Mouse (Mus musculus): ENCODE results near the gene Serpina1a. TPM values are rescaled to one million over a fixed set of nuclear protein-coding genes. Genes with fewer than 3 reads are reported as not detected.
"Not testable (repeated sequence)": the region's sequence is repeated elsewhere in the genome, so short reads cannot be mapped to it uniquely, and the experiment has no call there.

The Serpina1a gene
- polyA plus RNA-seq (2012; fragmentation: generic; extraction: Trizol), result not detected
- long read RNA-seq, experiment 1, result 0 reads
- long read RNA-seq, experiment 2, result 0 reads

DNA sequence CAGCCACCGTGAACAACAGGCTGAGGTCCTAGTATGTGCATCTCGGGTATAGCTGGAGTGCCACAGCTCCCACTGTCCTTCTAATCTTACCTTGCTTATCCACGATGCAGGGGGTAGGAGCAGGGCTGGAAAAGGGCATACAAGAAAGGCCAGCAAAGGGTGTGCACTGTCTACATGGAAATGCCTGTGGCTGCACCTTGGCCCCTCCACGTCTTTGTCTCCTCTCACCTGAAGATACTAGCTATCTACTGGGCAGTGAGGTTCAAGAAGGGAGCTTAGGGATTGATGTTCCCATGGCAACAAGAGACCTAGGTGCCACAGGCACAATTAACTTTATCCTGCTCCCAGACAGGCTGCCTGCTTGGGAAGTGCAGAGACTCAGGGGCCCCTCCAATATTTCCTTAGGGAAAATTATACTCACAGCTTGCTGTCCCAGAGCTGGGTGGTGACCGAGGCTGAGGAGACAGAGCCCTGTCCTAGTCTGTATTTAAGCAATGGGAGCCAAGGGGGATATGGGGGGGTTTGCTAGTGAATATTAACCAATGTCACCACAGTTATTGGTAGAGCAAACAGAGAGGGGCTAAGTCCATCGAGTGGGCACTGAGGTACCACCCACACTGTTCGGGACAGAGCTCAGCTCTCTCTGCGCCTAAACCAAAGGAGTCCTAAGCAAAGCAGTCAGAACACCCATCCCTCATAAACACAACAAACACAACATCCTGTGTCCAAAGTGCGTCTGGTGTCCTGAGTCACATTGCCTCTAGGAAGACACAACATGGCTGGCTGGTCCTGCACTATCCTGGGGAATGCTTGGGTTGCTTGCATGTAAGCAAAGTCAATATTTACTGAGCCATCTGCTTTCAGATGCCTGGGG is at the start of gene Serpina1a:
Gene Serpina1a (minus strand): TSS at position 462 of the 874 bp plus-strand sequence.
- not testable (repeated sequence) for H3K4me3 ChIP-seq (ENCODE audit: insufficient read depth, poor library complexity, severe bottlenecking); H3K27me3 ChIP-seq (ENCODE audit: control insufficient read depth, insufficient read depth, insufficient read length); H3K79me2 ChIP-seq (ENCODE audit: control insufficient read depth, insufficient read depth); H3K79me3 ChIP-seq (ENCODE audit: low read depth); H3ac ChIP-seq (ENCODE audit: control insufficient read depth, insufficient read length, low read depth); H3K36me3 ChIP-seq (ENCODE audit: control insufficient read depth, insufficient read depth)

- not testable (repeated sequence) for H3ac ChIP-seq (ENCODE audit: control insufficient read depth, insufficient read length, low read depth); H3K27me3 ChIP-seq (ENCODE audit: control insufficient read depth, insufficient read depth, insufficient read length); H3K79me2 ChIP-seq (ENCODE audit: control insufficient read depth, insufficient read depth); H3K79me3 ChIP-seq (ENCODE audit: low read depth); H3K36me3 ChIP-seq (ENCODE audit: control insufficient read depth, insufficient read depth); H3K4me3 ChIP-seq (ENCODE audit: insufficient read depth, poor library complexity, severe bottlenecking)
Observed at GRCm38 (mm10) chr12:103909181-103909580, 45.8 kb upstream of the Serpina1a start.

DNA sequence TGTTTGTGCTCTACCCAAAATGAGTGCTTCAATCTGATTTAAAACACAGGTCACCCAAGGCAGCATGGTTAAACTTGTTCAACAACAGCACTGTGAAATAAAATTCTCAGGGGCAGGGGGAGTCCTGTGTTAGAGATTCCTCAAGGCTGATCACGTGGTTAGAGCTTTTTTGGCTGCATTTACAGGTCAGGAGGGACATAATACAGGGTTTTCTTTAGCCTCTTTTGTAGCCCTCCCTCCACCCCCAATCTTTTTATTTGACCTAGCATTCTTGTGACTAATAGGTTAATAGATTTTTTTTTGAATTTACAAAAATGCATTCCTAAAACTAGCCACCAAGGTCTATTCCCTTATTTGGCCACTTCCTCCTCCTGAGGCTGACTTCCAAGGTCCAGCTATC is 44.4 kb upstream of the Serpina1a start:
- H3K27me3 ChIP-seq (ENCODE audit: control insufficient read depth, insufficient read depth, insufficient read length); H3ac ChIP-seq (ENCODE audit: control insufficient read depth, insufficient read length, low read depth); H3K4me3 ChIP-seq (ENCODE audit: insufficient read depth, poor library complexity, severe bottlenecking); H3K79me2 ChIP-seq (ENCODE audit: control insufficient read depth, insufficient read depth); H3K79me3 ChIP-seq (ENCODE audit: low read depth); H3K36me3 ChIP-seq (ENCODE audit: control insufficient read depth, insufficient read depth): not testable (repeated sequence)

GRCm38 (mm10) chr12:103904837-103905340 is 41.5 kb upstream of the Serpina1a start, which contains the start of gene Serpina1c:
Serpina1c (minus strand) TSS chr12:103904887.
- H3K27me3 ChIP-seq (ENCODE audit: control insufficient read depth, insufficient read depth, insufficient read length); H3K79me2 ChIP-seq (ENCODE audit: control insufficient read depth, insufficient read depth); H3K4me3 ChIP-seq (ENCODE audit: insufficient read depth, poor library complexity, severe bottlenecking); H3ac ChIP-seq (ENCODE audit: control insufficient read depth, insufficient read length, low read depth); H3K36me3 ChIP-seq (ENCODE audit: control insufficient read depth, insufficient read depth); H3K79me3 ChIP-seq (ENCODE audit: low read depth): not testable (repeated sequence)

GRCm38 (mm10) chr12:103901929-103902328 is 38.6 kb upstream of the Serpina1a start:
- not testable (repeated sequence) for H3K79me3 ChIP-seq (ENCODE audit: low read depth); H3ac ChIP-seq (ENCODE audit: control insufficient read depth, insufficient read length, low read depth)

DNA sequence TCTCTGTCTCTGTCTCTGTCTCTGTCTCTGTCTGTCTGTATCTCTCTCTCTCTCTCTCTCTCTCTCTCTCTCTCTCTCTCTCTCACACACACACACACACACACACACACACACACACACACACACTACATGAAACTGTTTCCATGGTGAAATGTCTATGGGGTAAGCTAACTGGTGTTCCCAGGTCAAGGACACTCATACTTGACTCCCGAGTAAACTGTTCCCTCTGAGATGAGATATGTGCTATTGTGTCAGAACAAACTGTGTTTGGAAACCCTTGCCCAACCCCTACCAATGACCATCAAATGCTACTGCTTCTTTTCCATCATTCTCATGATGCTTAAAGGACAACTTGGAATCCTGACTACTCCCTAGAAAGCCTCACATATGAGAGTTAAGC is 3.5 kb upstream of the Serpina1a start:
- not testable (repeated sequence) for H3ac ChIP-seq (ENCODE audit: control insufficient read depth, insufficient read length, low read depth); H3K79me2 ChIP-seq (ENCODE audit: control insufficient read depth, insufficient read depth); H3K4me3 ChIP-seq (ENCODE audit: insufficient read depth, poor library complexity, severe bottlenecking); H3K36me3 ChIP-seq (ENCODE audit: control insufficient read depth, insufficient read depth); H3K79me3 ChIP-seq (ENCODE audit: low read depth); H3K27me3 ChIP-seq (ENCODE audit: control insufficient read depth, insufficient read depth, insufficient read length)

More at GRCm38 (mm10) chr12:103901929-103902328, 38.6 kb upstream of the Serpina1a start:
- not testable (repeated sequence) for H3K27me3 ChIP-seq (ENCODE audit: control insufficient read depth, insufficient read depth, insufficient read length); H3K4me3 ChIP-seq (ENCODE audit: insufficient read depth, poor library complexity, severe bottlenecking); H3K36me3 ChIP-seq (ENCODE audit: control insufficient read depth, insufficient read depth); H3K79me2 ChIP-seq (ENCODE audit: control insufficient read depth, insufficient read depth)

- Histone ChIP-seq H3K4me3 (ENCODE audit: insufficient read depth, poor library complexity, severe bottlenecking) (no peak overlapping the region), H3K27me3 (ENCODE audit: control insufficient read depth, insufficient read depth, insufficient read length) (no peaks in the 10 kb centered on the region), H3ac (ENCODE audit: control insufficient read depth, insufficient read length, low read depth) (no peak overlapping the region), H3K79me2 (ENCODE audit: control insufficient read depth, insufficient read depth) (no peaks in the 10 kb centered on the region), H3K36me3 (ENCODE audit: control insufficient read depth, insufficient read depth) (no peaks in the 10 kb centered on the region), H3K79me3 (ENCODE audit: low read depth) (no peaks in the 10 kb centered on the region)
- no peak for TF ChIP-seq CEBPB (IDR thresholded peaks at IDR 0.05; ENCODE audit: low read depth)
- TF ChIP-seq MYOD1 (IDR thresholded peaks at IDR 0.05; ENCODE audit: control insufficient read depth, insufficient read length, low read depth), result no peak
- TF ChIP-seq FOSL1 (IDR thresholded peaks at IDR 0.05; ENCODE audit: insufficient read depth, low read length, poor library complexity, severe bottlenecking), result no peak
- TF ChIP-seq CTCF (IDR thresholded peaks at IDR 0.05; ENCODE audit: control insufficient read depth, insufficient read depth, insufficient read length), result no peak
- no peak for TF ChIP-seq MYOG (IDR thresholded peaks at IDR 0.05; ENCODE audit: control insufficient read depth, extremely low read depth, insufficient read length)
- TF ChIP-seq USF1 (IDR thresholded peaks at IDR 0.05; ENCODE audit: low read depth), result no peak
- TF ChIP-seq MAX (IDR thresholded peaks at IDR 0.05), result no peak
Observed at GRCm38 (mm10) chr12:103860976-103861375, 2.4 kb downstream of the Serpina1a start.

GRCm38 (mm10) chr12:103860571-103860970 is 2.8 kb downstream of the Serpina1a start:
- H3K79me2 ChIP-seq (ENCODE audit: control insufficient read depth, insufficient read depth); H3ac ChIP-seq (ENCODE audit: control insufficient read depth, insufficient read length, low read depth); H3K4me3 ChIP-seq (ENCODE audit: insufficient read depth, poor library complexity, severe bottlenecking); H3K79me3 ChIP-seq (ENCODE audit: low read depth); H3K36me3 ChIP-seq (ENCODE audit: control insufficient read depth, insufficient read depth); H3K27me3 ChIP-seq (ENCODE audit: control insufficient read depth, insufficient read depth, insufficient read length): not testable (repeated sequence)

DNA sequence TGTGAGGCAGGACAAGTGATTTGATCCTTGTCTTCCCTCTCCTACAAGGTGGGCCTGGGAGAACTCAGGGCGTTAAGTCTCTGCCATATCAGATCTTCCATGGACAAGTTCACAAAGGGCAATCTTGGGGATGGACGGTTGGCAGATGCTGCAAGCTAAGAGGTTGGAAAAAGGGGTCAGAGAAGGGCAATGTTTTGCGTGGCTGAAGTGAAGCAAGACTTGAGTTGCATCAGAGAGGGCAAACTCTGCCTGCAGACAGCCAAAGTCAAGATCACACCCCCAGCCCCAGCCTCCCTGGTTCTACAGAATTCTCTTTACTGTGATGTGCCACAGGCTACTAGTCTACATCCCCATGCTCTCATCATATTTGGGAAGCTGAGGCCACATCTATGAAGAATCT is 3.8 kb downstream of the Serpina1a start:
- not testable (repeated sequence) for H3K4me3 ChIP-seq (ENCODE audit: insufficient read depth, poor library complexity, severe bottlenecking); H3K36me3 ChIP-seq (ENCODE audit: control insufficient read depth, insufficient read depth); H3K27me3 ChIP-seq (ENCODE audit: control insufficient read depth, insufficient read depth, insufficient read length); H3ac ChIP-seq (ENCODE audit: control insufficient read depth, insufficient read length, low read depth); H3K79me3 ChIP-seq (ENCODE audit: low read depth); H3K79me2 ChIP-seq (ENCODE audit: control insufficient read depth, insufficient read depth)

GRCm38 (mm10) chr12:103853032-103853431 is 10.3 kb downstream of the Serpina1a start:
- H3K79me2 ChIP-seq (ENCODE audit: control insufficient read depth, insufficient read depth); H3K27me3 ChIP-seq (ENCODE audit: control insufficient read depth, insufficient read depth, insufficient read length); H3K79me3 ChIP-seq (ENCODE audit: low read depth); H3K4me3 ChIP-seq (ENCODE audit: insufficient read depth, poor library complexity, severe bottlenecking); H3K36me3 ChIP-seq (ENCODE audit: control insufficient read depth, insufficient read depth); H3ac ChIP-seq (ENCODE audit: control insufficient read depth, insufficient read length, low read depth): not testable (repeated sequence)

Data from C2C12 (cell line).